Mouse (Mus musculus): ENCODE data around the gene Ccr7. TPM values are rescaled to one million over a fixed set of nuclear protein-coding genes. Genes with fewer than 3 reads are reported as not detected.
A peak's percentile ranks its signal among the peaks of the same experiment; 100 is the strongest.

The Ccr7 gene
- total and polyA plus RNA-seq, 3 experiments: 203 to 306 (median 241) TPM

DNA sequence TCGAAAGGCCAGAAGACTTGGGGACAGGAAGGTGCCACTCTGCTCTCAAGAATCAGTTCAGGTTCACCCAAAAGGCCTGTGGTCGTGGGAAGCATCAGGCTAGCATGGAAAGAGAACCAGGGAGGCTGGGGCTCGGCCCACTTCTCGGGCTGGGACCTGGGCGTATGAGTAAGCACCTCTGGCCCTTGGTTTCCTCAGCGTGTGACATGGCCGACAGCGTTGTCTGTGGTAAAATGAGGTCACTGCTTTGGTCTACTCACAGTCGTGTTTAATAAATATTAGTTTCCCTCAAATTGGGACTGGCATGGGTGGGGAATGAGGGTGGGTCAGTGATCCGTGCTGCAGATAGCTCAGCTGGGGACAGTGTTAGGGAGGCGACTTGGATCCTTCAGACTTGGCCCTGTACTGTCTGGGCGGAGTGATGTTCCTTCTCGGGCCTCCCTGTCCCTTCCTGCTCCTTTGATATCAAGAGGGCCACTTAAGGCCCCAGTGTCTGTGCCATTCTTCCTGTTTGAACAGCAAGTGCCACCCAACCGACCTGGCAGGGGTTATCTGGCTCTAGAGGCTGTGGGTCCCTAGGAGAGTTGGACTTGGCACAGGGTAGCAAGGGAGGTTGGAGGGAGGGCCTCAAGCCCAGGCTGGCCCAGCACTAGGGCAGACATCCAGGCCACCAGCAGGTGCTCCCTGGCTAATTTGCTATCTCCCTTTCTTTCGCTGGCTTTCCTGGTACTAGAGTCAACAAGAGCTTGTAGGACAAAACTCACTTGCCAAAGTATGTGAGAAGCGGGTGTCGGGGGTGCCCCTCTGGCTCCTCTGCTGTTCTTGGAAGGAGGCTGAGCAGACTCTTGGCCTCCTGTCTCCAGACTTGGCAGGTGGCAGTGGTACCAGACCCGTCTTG is 26.8 kb downstream of the Ccr7 start:
- Histone ChIP-seq H3K4me3 (replicated peaks in 1 of 3; ENCODE audit: low read depth in 2 of 3, low read length in 2 of 3, poor library complexity in 1 of 3) (no peak overlapping the region), H3K79me2 (replicated peaks; ENCODE audit: control insufficient read depth, extremely low read depth, insufficient read depth, poor library complexity, severe bottlenecking) (no peaks in the 10 kb centered on the region), H3K9me3 (replicated peaks; ENCODE audit: low read length) (no peaks in the 10 kb centered on the region), H3K27ac (ENCODE audit: insufficient read depth, low read depth) (no peak overlapping the region), H3K36me3 (replicated peaks in 1 of 2; ENCODE audit: control insufficient read depth in 1 of 2, insufficient read depth in 1 of 2, low read length in 1 of 2) (no peaks in the 10 kb centered on the region), H3K4me1 (ENCODE audit: control insufficient read depth in 1 of 2, insufficient read depth in 2 of 2) (peaks cover 29 to 76% of the 10 kb centered on the region in 2 experiments), H3K9ac (ENCODE audit: insufficient read depth, low read depth) (no peak overlapping the region), H3K4me2 (ENCODE audit: insufficient read depth, low read depth, poor library complexity, severe bottlenecking) (no peak overlapping the region), H3K27me3 (replicated peaks) (no peaks in the 10 kb centered on the region)
- 0 out of 2 replicates have a peak, but pooled peaks have one; percentile 20 for TF ChIP-seq SIN3A (IDR thresholded peaks at IDR 0.05; ENCODE audit: low read length)
- no peak for TF ChIP-seq ZKSCAN1 (IDR thresholded peaks at IDR 0.05; ENCODE audit: borderline replicate concordance, low read depth, low read length)
- no peak for TF ChIP-seq CTCF (conservative IDR thresholded peaks at IDR 0.05 in 1 of 2, IDR thresholded peaks at IDR 0.05 in 1 of 2; ENCODE audit: low read depth in 2 of 2, low read length in 2 of 2)
- TF ChIP-seq USF2 (conservative IDR thresholded peaks at IDR 0.05; ENCODE audit: low read depth, low read length): no peak
- TF ChIP-seq MYC (IDR thresholded peaks at IDR 0.05; ENCODE audit: low read depth, low read length): no peak
- no peak for TF ChIP-seq TCF12 (IDR thresholded peaks at IDR 0.05; ENCODE audit: low read depth, low read length)
- no peak for TF ChIP-seq EP300 (IDR thresholded peaks at IDR 0.05; ENCODE audit: low read length)
- TF ChIP-seq E2F4 (IDR thresholded peaks at IDR 0.05; ENCODE audit: insufficient replicate concordance, low read depth, low read length): no peak
- in situ Hi-C loops (cut with MboI; ENCODE audit: low pct_ligation_motif_present, low pct_unique_long_range_greater_than_20kb, low sequenced_read_pairs): no loop called here
- DNase-seq (ENCODE audit: extremely low read depth): no peak
- dilution Hi-C loops (cut with MboI; ENCODE audit: extremely low pct_ligation_motif_present, extremely low pct_unique_long_range_greater_than_20kb, low sequenced_read_pairs): no loop called here

DNA sequence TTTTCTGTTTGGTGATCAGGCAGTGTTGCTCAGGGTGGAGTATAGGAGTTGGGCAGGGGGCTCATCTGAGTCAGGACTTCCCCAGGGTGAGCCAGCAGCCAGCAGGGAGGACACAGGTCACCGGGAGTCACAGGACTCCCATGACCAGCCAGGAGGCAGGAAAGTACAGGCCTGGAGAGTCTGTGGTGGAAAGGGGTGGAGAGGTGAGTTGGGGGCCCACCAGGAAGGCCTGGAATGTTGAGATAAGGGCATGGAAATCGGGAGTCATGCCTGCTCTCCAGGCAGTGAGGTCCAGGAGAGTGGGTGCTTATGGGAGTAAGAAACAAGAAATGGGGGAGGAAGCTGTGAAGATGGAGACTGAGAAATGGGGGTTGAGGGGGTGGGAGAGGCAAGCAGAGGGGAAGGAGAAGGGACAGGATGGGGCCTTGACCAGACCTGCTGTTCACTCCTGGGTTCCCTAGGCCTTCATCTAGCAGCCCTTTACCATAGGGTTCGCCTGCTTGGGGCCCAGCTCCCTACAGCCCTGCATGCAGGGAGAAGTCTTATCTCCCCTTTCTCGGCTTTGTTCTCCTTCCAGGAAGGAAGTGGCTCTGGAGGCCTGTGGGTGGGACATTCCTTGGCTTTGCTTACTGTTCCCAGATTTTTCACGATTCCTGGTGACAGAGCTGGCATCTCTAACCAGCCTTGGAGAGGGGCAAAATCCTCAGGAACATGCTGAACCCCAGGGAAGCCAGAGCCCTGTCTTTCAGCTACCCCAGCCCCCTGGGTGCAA is 28.2 kb downstream of the Ccr7 start:
- Histone ChIP-seq H3K36me3 (replicated peaks in 1 of 2; ENCODE audit: control insufficient read depth in 1 of 2, insufficient read depth in 1 of 2, low read length in 1 of 2) (no peaks in the 10 kb centered on the region), H3K27ac (ENCODE audit: insufficient read depth, low read depth) (no peak overlapping the region), H3K79me2 (replicated peaks; ENCODE audit: control insufficient read depth, extremely low read depth, insufficient read depth, poor library complexity, severe bottlenecking) (no peaks in the 10 kb centered on the region), H3K4me3 (replicated peaks in 1 of 3; ENCODE audit: low read depth in 2 of 3, low read length in 2 of 3, poor library complexity in 1 of 3) (no peak overlapping the region), H3K27me3 (replicated peaks) (no peaks in the 10 kb centered on the region), H3K9me3 (replicated peaks; ENCODE audit: low read length) (no peaks in the 10 kb centered on the region), H3K4me1 (ENCODE audit: control insufficient read depth in 1 of 2, insufficient read depth in 2 of 2) (peaks cover 22 to 66% of the 10 kb centered on the region in 2 experiments), H3K4me2 (ENCODE audit: insufficient read depth, low read depth, poor library complexity, severe bottlenecking) (no peak overlapping the region), H3K9ac (ENCODE audit: insufficient read depth, low read depth) (no peak overlapping the region)
- dilution Hi-C loops (cut with MboI; ENCODE audit: extremely low pct_ligation_motif_present, extremely low pct_unique_long_range_greater_than_20kb, low sequenced_read_pairs): no loop called here
- TF ChIP-seq ZKSCAN1 (IDR thresholded peaks at IDR 0.05; ENCODE audit: borderline replicate concordance, low read depth, low read length) (no peak), ZMIZ1 (IDR thresholded peaks at IDR 0.05; ENCODE audit: low read depth, low read length) (no peak), NRF1 (IDR thresholded peaks at IDR 0.05; ENCODE audit: low read depth, low read length) (no peak)
- in situ Hi-C loops (cut with MboI; ENCODE audit: low pct_ligation_motif_present, low pct_unique_long_range_greater_than_20kb, low sequenced_read_pairs): no loop called here
- no peak for DNase-seq (ENCODE audit: extremely low read depth)

DNA sequence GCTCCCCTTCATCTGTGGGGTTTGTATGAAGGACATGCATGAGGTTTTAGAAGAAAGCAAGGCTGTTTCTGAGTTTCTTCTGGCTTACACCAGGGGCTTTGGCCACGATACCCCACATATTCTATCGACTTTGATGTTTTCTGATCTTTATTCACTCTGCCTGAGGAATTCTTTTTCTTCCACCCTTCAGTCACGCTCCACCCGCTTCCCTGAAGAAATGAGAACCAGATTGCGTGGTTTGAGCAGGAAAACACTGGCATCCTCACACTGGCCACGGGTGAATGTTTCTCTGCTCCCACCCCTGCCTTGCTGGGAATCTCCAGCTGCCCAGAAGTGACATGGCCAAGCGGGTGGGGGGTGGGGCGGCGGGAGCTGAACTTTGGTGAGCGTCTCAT is 30.2 kb downstream of the Ccr7 start:
- H3K36me3 ChIP-seq (replicated peaks in 1 of 2; ENCODE audit: control insufficient read depth in 1 of 2, insufficient read depth in 1 of 2, low read length in 1 of 2): no peaks in the 10 kb centered on the region
- H3K9ac ChIP-seq (ENCODE audit: insufficient read depth, low read depth): no peak overlapping the region
- H3K79me2 ChIP-seq (replicated peaks; ENCODE audit: control insufficient read depth, extremely low read depth, insufficient read depth, poor library complexity, severe bottlenecking): no peaks in the 10 kb centered on the region
- no peaks in the 10 kb centered on the region for H3K27me3 ChIP-seq (replicated peaks)
- no peak overlapping the region for H3K4me2 ChIP-seq (ENCODE audit: insufficient read depth, low read depth, poor library complexity, severe bottlenecking)
- dilution Hi-C loops (cut with MboI; ENCODE audit: extremely low pct_ligation_motif_present, extremely low pct_unique_long_range_greater_than_20kb, low sequenced_read_pairs): no loop called here
- no peak overlapping the region for H3K27ac ChIP-seq (ENCODE audit: insufficient read depth, low read depth)
- TF ChIP-seq PAX5 (IDR thresholded peaks at IDR 0.05; ENCODE audit: low read length): no peak
- TF ChIP-seq NRF1 (IDR thresholded peaks at IDR 0.05; ENCODE audit: low read depth, low read length): no peak
- no peak for TF ChIP-seq ETS1 (conservative IDR thresholded peaks at IDR 0.05; ENCODE audit: low read depth, low read length)
- no peak for TF ChIP-seq ELF1 (IDR thresholded peaks at IDR 0.05; ENCODE audit: low read depth, low read length)
- TF ChIP-seq NELFE (IDR thresholded peaks at IDR 0.05; ENCODE audit: low read depth, low read length): no peak
- TF ChIP-seq BHLHE40 (IDR thresholded peaks at IDR 0.05; ENCODE audit: low read depth, low read length): no peak
- TF ChIP-seq MAZ (IDR thresholded peaks at IDR 0.05; ENCODE audit: low read depth, low read length): no peak
- TF ChIP-seq USF2 (conservative IDR thresholded peaks at IDR 0.05; ENCODE audit: low read depth, low read length): no peak
- no peak for TF ChIP-seq EP300 (IDR thresholded peaks at IDR 0.05; ENCODE audit: low read length)
- no peak for TF ChIP-seq USF1 (IDR thresholded peaks at IDR 0.05; ENCODE audit: low read depth, low read length)
- in situ Hi-C loops (cut with MboI; ENCODE audit: low pct_ligation_motif_present, low pct_unique_long_range_greater_than_20kb, low sequenced_read_pairs): no loop called here
- no peak overlapping the region for H3K4me3 ChIP-seq (replicated peaks in 1 of 3; ENCODE audit: low read depth in 2 of 3, low read length in 2 of 3, poor library complexity in 1 of 3)
- H3K9me3 ChIP-seq (replicated peaks; ENCODE audit: low read length): no peaks in the 10 kb centered on the region
- DNase-seq (ENCODE audit: extremely low read depth): no peak
- peaks cover 5 to 48% of the 10 kb centered on the region in 2 experiments for H3K4me1 ChIP-seq (ENCODE audit: control insufficient read depth in 1 of 2, insufficient read depth in 2 of 2)
